In the genomic region with DNA sequence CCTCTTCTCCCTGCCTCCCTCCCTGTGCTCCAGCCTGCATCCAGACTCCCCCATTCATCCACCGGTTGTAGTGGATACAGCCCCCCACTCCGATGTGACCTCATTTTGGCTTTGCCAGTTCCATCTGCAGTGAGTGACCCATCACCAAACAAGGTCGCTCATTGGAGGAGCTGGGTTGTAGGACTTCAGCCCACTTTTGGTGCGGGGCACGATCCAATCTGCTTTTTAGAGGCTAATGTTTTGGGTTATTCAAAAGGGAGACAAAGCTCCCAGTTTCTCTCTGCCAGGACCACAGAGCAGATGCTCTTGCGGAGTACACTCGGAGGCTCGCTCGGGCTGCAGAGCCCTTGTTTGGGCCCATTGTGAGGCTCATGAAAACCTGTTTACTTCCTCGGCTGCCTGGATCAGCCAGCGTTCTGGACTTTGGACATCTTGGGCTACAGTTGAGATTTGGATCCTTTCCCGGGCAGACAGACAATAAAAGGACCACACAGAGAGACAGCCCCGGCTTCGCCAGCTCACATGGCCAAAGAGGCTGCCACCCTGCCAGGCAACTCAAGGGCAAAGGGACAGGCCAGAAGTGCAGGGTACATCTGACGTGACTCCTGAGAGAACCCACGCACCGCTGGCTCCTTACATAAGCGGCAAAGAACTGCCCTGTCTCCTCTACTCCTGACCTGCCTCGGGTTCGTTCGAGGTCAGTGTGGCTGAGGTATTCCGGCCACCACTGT, we compare ENCODE assay signal across 9 mouse cellular contexts.
DNase-seq lines count a peak whose midpoint lies in the region; TF ChIP-seq lines count a peak whose summit lies in the region.
"Had no signal": no experiment of that assay in that cellular context is flagged by ENCODE, and none has a peak within 500 bp of the region (broad histone marks: within the 10 kb centered on the region; RNA-seq: fewer than 3 reads in every experiment).

No protein-coding gene starts in this region.

- WGBS in kidney, adult 2 months = 40% methylated on average over 22 of the region's 22 CpGs

- no peak for TF ChIP-seq POLR2A in ES-Bruce4 (IDR thresholded peaks at IDR 0.05; ENCODE audit: insufficient read depth, low read length)
- no peak for TF ChIP-seq POLR2A in kidney, adult 2 months (IDR thresholded peaks at IDR 0.05; ENCODE audit: low read depth, low read length)

- H3K36me3 ChIP-seq in ES-Bruce4 (ENCODE audit: control insufficient read depth, insufficient read depth, low read length, poor library complexity, severe bottlenecking) = no peaks in the 10 kb centered on the region
- H3K36me3 ChIP-seq in kidney, adult 2 months (ENCODE audit: control insufficient read depth, insufficient read depth, low read length) = no peaks in the 10 kb centered on the region

- H3K4me3 ChIP-seq in ES-Bruce4 (ENCODE audit: low read depth, low read length) = 0 out of 2 replicates have a peak overlapping the region, but pooled peaks have one; percentile 9
- H3K4me3 ChIP-seq in kidney, adult 2 months (ENCODE audit: insufficient read depth, low read depth, low read length) = no peak overlapping the region
- H3K4me3 ChIP-seq: myocyte had no signal

- peak overlapping the region; percentile 39 for H3K27ac ChIP-seq in ES-Bruce4 (ENCODE audit: insufficient read depth, low read length)
- peak overlapping the region; percentile 78 for H3K27ac ChIP-seq in kidney, adult 2 months (ENCODE audit: insufficient read depth, low read depth, low read length)

- no peak for TF ChIP-seq CTCF in ES-Bruce4 (IDR thresholded peaks at IDR 0.05; ENCODE audit: low read depth, low read length)
- TF ChIP-seq CTCF in kidney, adult 2 months (conservative IDR thresholded peaks at IDR 0.05; ENCODE audit: insufficient read depth, insufficient read length, low read depth, low read length) = no peak

- intact Hi-C loops in left cerebral cortex, postnatal 25 days (cut with DNase I) = loop anchor here (5.0 kb wide), 1 partner anchor 89 kb away; a partner anchor contains a TSS

- peak overlapping the region; percentile 5 for H3K9ac ChIP-seq in ES-Bruce4 (ENCODE audit: low read depth, poor library complexity, severe bottlenecking)

- peaks cover 9% of the 10 kb centered on the region; the same call in 1 of the 2 replicates for H3K9me3 ChIP-seq in ES-Bruce4 (replicated peaks; ENCODE audit: control insufficient read depth, insufficient read depth, low read length, poor library complexity, severe bottlenecking)

- no peaks in the 10 kb centered on the region for H3K27me3 ChIP-seq in ES-Bruce4 (ENCODE audit: control insufficient read depth, insufficient read depth, low read length, poor library complexity, severe bottlenecking)
- H3K27me3 ChIP-seq in kidney, adult 2 months (replicated peaks; ENCODE audit: control insufficient read depth, insufficient read depth, low read length) = no peaks in the 10 kb centered on the region

- no peak for TF ChIP-seq EP300 in ES-Bruce4 (IDR thresholded peaks at IDR 0.05; ENCODE audit: insufficient read depth, low read depth, low read length)

- peaks cover 18% of the 10 kb centered on the region for H3K4me1 ChIP-seq in ES-Bruce4 (ENCODE audit: control insufficient read depth, insufficient read depth, low read length)
- peaks cover 4% of the 10 kb centered on the region; the same call in 1 of the 2 replicates for H3K4me1 ChIP-seq in kidney, adult 2 months (ENCODE audit: control insufficient read depth, insufficient read depth, low read length)

- peak; percentile 38 to 45 for DNase-seq in cerebellum, adult 18-20 months
- peak; percentile 28 to 45 for DNase-seq in frontal cortex, postnatal 25 days (ENCODE audit: low spot score in 2 of 2)
- DNase-seq in kidney, adult 2 months = peak; percentile 97
- DNase-seq in left cerebral cortex, postnatal 25 days (ENCODE audit: low spot score in 2 of 2) = peak; percentile 61 to 72
- DNase-seq in right cerebral cortex, postnatal 25 days = peak; percentile 38
- DNase-seq in adipocyte (ENCODE audit: low spot score) = no peak
- DNase-seq in natural killer cell, adult 2 months (ENCODE audit: low spot score in 2 of 2) = no peak

Comparison
In these comparisons a context has a peak if more than half of its experiments do, and no peak if none do; other contexts are left out.
1. DNase-seq: peak in cerebellum, adult 18-20 months (2 of 2), frontal cortex, postnatal 25 days (2 of 2), kidney, adult 2 months (single experiment), left cerebral cortex, postnatal 25 days (2 of 2) and right cerebral cortex, postnatal 25 days (single experiment); none in adipocyte (single experiment) and natural killer cell, adult 2 months (0 of 2).